Mouse (Mus musculus) CH12.LX (cell line): ENCODE measurements around the gene Olfr832.

Experiments
- CTCF ChIP-seq, 2 experiments: IDR thresholded peaks in 1 of 2; conservative IDR thresholded peaks in 1 of 2; 2 replicates each; pipeline ENCODE4 v1.5.1; 2011 to 2012; ENCODE audit warnings: low read depth in 2 of 2, low read length in 2 of 2, improper control_type of control experiment in 1 of 2, inconsistent platforms in 1 of 2, mild to moderate bottlenecking in 1 of 2, moderate library complexity in 1 of 2
- MAX ChIP-seq: IDR thresholded peaks from 2 replicates; pipeline ENCODE4 v1.6.1; 2011; ENCODE audit warnings: low read length, improper control_type of control experiment
- MAZ ChIP-seq: IDR thresholded peaks from 2 replicates; pipeline ENCODE4 v1.6.1; 2012; ENCODE audit warnings: low read depth, mild to moderate bottlenecking, inconsistent platforms, low read length, improper control_type of control experiment, moderate library complexity
- MEF2A ChIP-seq: IDR thresholded peaks from 2 replicates; pipeline ENCODE4 v1.6.1; 2014; ENCODE audit warnings: low read depth, mild to moderate bottlenecking, inconsistent platforms, low read length, improper control_type of control experiment, borderline replicate concordance
- MYC ChIP-seq: IDR thresholded peaks from 2 replicates; pipeline ENCODE4 v1.6.1; 2011; ENCODE audit warnings: low read depth, mild to moderate bottlenecking, improper control_type of control experiment, low read length
- POLR2A ChIP-seq: IDR thresholded peaks from 2 replicates; pipeline ENCODE4 v1.6.1; 2011; ENCODE audit warnings: low read depth, mild to moderate bottlenecking, improper control_type of control experiment, low read length
- RAD21 ChIP-seq: IDR thresholded peaks from 2 replicates; pipeline ENCODE4 v1.6.1; 2011; ENCODE audit warnings: low read depth, mild to moderate bottlenecking, low read length, improper control_type of control experiment, moderate library complexity
- ZC3H11A ChIP-seq: IDR thresholded peaks from 2 replicates; pipeline ENCODE4 v1.6.1; 2012; ENCODE audit warnings: low read depth, mild to moderate bottlenecking, inconsistent platforms, low read length, improper control_type of control experiment

- TF ChIP-seq CTCF (conservative IDR thresholded peaks at IDR 0.05 in 1 of 2, IDR thresholded peaks at IDR 0.05 in 1 of 2; ENCODE audit: low read depth in 2 of 2, low read length in 2 of 2) (no peak), MYC (no peak), MEF2A (no peak), MAX (no peak), RAD21 (no peak), ZC3H11A (no peak), MAZ (no peak), POLR2A (no peak)
Observed at GRCm38 (mm10) chr9:18987690-18988089, 50.8 kb downstream of the Olfr832 start, which contains the start of gene Olfr834.
